Mouse (Mus musculus) embryo, embryonic 10.5 days (tissue): Measurements from ENCODE around the gene Hoxa10.

ENCODE experiments used
- DNase-seq: peaks from one replicate; pipeline ENCODE4 v3.0.0-alpha.2; 2015; ENCODE audit warnings: low spot score

Hoxa10 gene

GRCm38 (mm10) chr6:52262463-52263320 is 22.0 kb upstream of the Hoxa10 start:
- DNase-seq: peak; percentile 60

- DNase-seq: peak; percentile 57
Measured at GRCm38 (mm10) chr6:52261751-52262462, 21.3 kb upstream of the Hoxa10 start.

- peak; percentile 43 for DNase-seq
Measured at GRCm38 (mm10) chr6:52260654-52261575, 20.3 kb upstream of the Hoxa10 start, which contains the start of gene Hoxa13. Gene Hoxa13 (minus strand): TSS chr6:52260880.

- no peak for DNase-seq
Measured at GRCm38 (mm10) chr6:52259811-52260261, 19.2 kb upstream of the Hoxa10 start.

GRCm38 (mm10) chr6:52259081-52259790 is 18.6 kb upstream of the Hoxa10 start:
- no peak for DNase-seq

GRCm38 (mm10) chr6:52256956-52257355 is 16.3 kb upstream of the Hoxa10 start:
- peak; percentile 95 for DNase-seq

- DNase-seq: no peak
Measured at GRCm38 (mm10) chr6:52253511-52254500, 13.2 kb upstream of the Hoxa10 start.

GRCm38 (mm10) chr6:52252775-52253376 is 12.2 kb upstream of the Hoxa10 start:
- DNase-seq: no peak

- DNase-seq: no peak
Measured at GRCm38 (mm10) chr6:52252016-52252774, 11.5 kb upstream of the Hoxa10 start.

GRCm38 (mm10) chr6:52251177-52251879 is 10.7 kb upstream of the Hoxa10 start:
- DNase-seq: no peak

- no peak for DNase-seq
Measured at GRCm38 (mm10) chr6:52249826-52250225, 9.2 kb upstream of the Hoxa10 start.

- DNase-seq: no peak
Measured at GRCm38 (mm10) chr6:52249415-52249738, 8.7 kb upstream of the Hoxa10 start.

GRCm38 (mm10) chr6:52248638-52249414 is 8.2 kb upstream of the Hoxa10 start:
- no peak for DNase-seq

GRCm38 (mm10) chr6:52247766-52248637 is 7.3 kb upstream of the Hoxa10 start:
- DNase-seq: no peak

GRCm38 (mm10) chr6:52246916-52247315 is 6.3 kb upstream of the Hoxa10 start:
- DNase-seq: no peak

- no peak for DNase-seq
Measured at GRCm38 (mm10) chr6:52246403-52246803, 5.7 kb upstream of the Hoxa10 start.

GRCm38 (mm10) chr6:52245757-52246142 is 5.1 kb upstream of the Hoxa10 start, which contains the start of gene Hoxa11:
Gene Hoxa11 (minus strand): TSS chr6:52245810.
- no peak for DNase-seq
